Mouse (Mus musculus) right cerebral cortex, adult 18-20 months (tissue): ENCODE results near the gene 4430402I18Rik.

ENCODE experiments used
- DNase-seq: peaks from one replicate; pipeline ENCODE4 v3.0.0; 2022; ENCODE audit warnings: mixed read lengths

4430402I18Rik gene

GRCm38 (mm10) chr19:28964552-28964903 lies 3.1 kb downstream of the 4430402I18Rik start:
- no peak for DNase-seq

- DNase-seq: peak; percentile 90
These were observed 3.6 kb downstream of the 4430402I18Rik start, which contains the start of gene Plpp6 for GRCm38 (mm10) chr19:28963842-28964551. Plpp6 (plus strand) TSS chr19:28963953.

GRCm38 (mm10) chr19:28963513-28963841 lies 4.1 kb downstream of the 4430402I18Rik start:
- no peak for DNase-seq

- DNase-seq: peak; percentile 58
These were observed 4.5 kb downstream of the 4430402I18Rik start for GRCm38 (mm10) chr19:28963113-28963512.

- no peak for DNase-seq
These were observed 16.3 kb downstream of the 4430402I18Rik start for GRCm38 (mm10) chr19:28951251-28951650.

GRCm38 (mm10) chr19:28947311-28947710 lies 20.3 kb downstream of the 4430402I18Rik start:
- DNase-seq: no peak

- peak; percentile 18 for DNase-seq
These were observed 20.8 kb downstream of the 4430402I18Rik start for GRCm38 (mm10) chr19:28946782-28947181.

GRCm38 (mm10) chr19:28941271-28941670 lies 26.3 kb downstream of the 4430402I18Rik start:
- no peak for DNase-seq

GRCm38 (mm10) chr19:28940135-28940874 lies 27.3 kb downstream of the 4430402I18Rik start:
- no peak for DNase-seq

GRCm38 (mm10) chr19:28934897-28935296 lies 32.7 kb downstream of the 4430402I18Rik start:
- no peak for DNase-seq

GRCm38 (mm10) chr19:28929034-28929433 lies 38.6 kb downstream of the 4430402I18Rik start:
- DNase-seq: no peak

GRCm38 (mm10) chr19:28927396-28927795 lies 40.2 kb downstream of the 4430402I18Rik start:
- peak; percentile 35 for DNase-seq

- DNase-seq: no peak
These were observed 41.2 kb downstream of the 4430402I18Rik start for GRCm38 (mm10) chr19:28926366-28926765.

GRCm38 (mm10) chr19:28917839-28918238 lies 49.8 kb downstream of the 4430402I18Rik start:
- DNase-seq: no peak

- no peak for DNase-seq
These were observed 51.1 kb downstream of the 4430402I18Rik start for GRCm38 (mm10) chr19:28916492-28916891.

- DNase-seq: no peak
These were observed 51.9 kb downstream of the 4430402I18Rik start for GRCm38 (mm10) chr19:28915602-28916250.

- no peak for DNase-seq
These were observed 53.0 kb downstream of the 4430402I18Rik start for GRCm38 (mm10) chr19:28914598-28914997.

GRCm38 (mm10) chr19:28908693-28909092 lies 58.9 kb downstream of the 4430402I18Rik start:
- peak; percentile 75 for DNase-seq

- no peak for DNase-seq
These were observed 59.4 kb downstream of the 4430402I18Rik start for GRCm38 (mm10) chr19:28908186-28908585.

- no peak for DNase-seq
These were observed 64.0 kb downstream of the 4430402I18Rik start for GRCm38 (mm10) chr19:28903536-28904119.

- DNase-seq: peak; percentile 84
These were observed 64.8 kb downstream of the 4430402I18Rik start for GRCm38 (mm10) chr19:28902806-28903205.

- DNase-seq: no peak
These were observed 65.5 kb downstream of the 4430402I18Rik start for GRCm38 (mm10) chr19:28902111-28902510.

GRCm38 (mm10) chr19:28900771-28901170 lies 66.8 kb downstream of the 4430402I18Rik start:
- no peak for DNase-seq
